Mouse (Mus musculus) macrophage (primary cell): ENCODE data around the gene 4933407L21Rik. TPM values are rescaled to one million over a fixed set of nuclear protein-coding genes. Genes with fewer than 3 reads are reported as not detected.

Source experiments
- H3K27ac ChIP-seq: fragments of 350-480 bp; formaldehyde crosslinking; 2 replicates; pipeline ENCODE4 v1.9.0; 2021
- H3K36me3 ChIP-seq: fragments of 350-480 bp; formaldehyde crosslinking; 2 replicates; pipeline ENCODE4 v1.9.0; 2021; ENCODE audit errors: inconsistent target
- H3K4me3 ChIP-seq: fragments of 350-480 bp; formaldehyde crosslinking; 2 replicates; pipeline ENCODE4 v1.9.0; 2021; ENCODE audit errors: inconsistent target
- H3K79me2 ChIP-seq: fragments of 350-480 bp; formaldehyde crosslinking; 2 replicates; pipeline ENCODE4 v1.9.0; 2021; ENCODE audit errors: inconsistent target
- WGBS: methylation state at CpG from one replicate; pipeline ENCODE4 v1.1.7; 2026; ENCODE audit warnings: inconsistent platforms; ENCODE audit not compliant: missing documents; 5-methylcytosine and 5-hydroxymethylcytosine counted together
- polyA plus RNA-seq: library from polyadenylated mRNA; stranded (reverse); fragments of 250-400 nt; gene quantifications from 3 replicates; pipeline ENCODE4 v1.2.4, GENCODE M21; 2018; ENCODE audit warnings: inconsistent platforms

The 4933407L21Rik gene
- polyA plus RNA-seq, 1 experiment from 2014 or later, result not detected

GRCm38 (mm10) chr1:85931170-85931569 is 2.9 kb downstream of the 4933407L21Rik start:
- Histone ChIP-seq H3K36me3 (no peaks in the 10 kb centered on the region), H3K79me2 (no peaks in the 10 kb centered on the region), H3K27ac (no peak overlapping the region), H3K4me3 (no peak overlapping the region)
- 81% methylated on average over 5 of the region's 5 CpGs for WGBS

GRCm38 (mm10) chr1:85933226-85933625 is 4.9 kb downstream of the 4933407L21Rik start:
- no peaks in the 10 kb centered on the region for H3K79me2 ChIP-seq
- no peak overlapping the region for H3K4me3 ChIP-seq
- H3K36me3 ChIP-seq, result no peaks in the 10 kb centered on the region
- H3K27ac ChIP-seq, result no peak overlapping the region
- WGBS, result 33% methylated on average over 7 of the region's 7 CpGs

GRCm38 (mm10) chr1:85933631-85934465 is 5.6 kb downstream of the 4933407L21Rik start:
- Histone ChIP-seq H3K4me3 (no peak overlapping the region), H3K79me2 (no peaks in the 10 kb centered on the region), H3K36me3 (no peaks in the 10 kb centered on the region), H3K27ac (no peak overlapping the region)
- 16% methylated on average over 11 of the region's 11 CpGs for WGBS

- no peak overlapping the region for H3K27ac ChIP-seq
- no peak overlapping the region for H3K4me3 ChIP-seq
- no peaks in the 10 kb centered on the region for H3K36me3 ChIP-seq
- no peaks in the 10 kb centered on the region for H3K79me2 ChIP-seq
- WGBS, result 27% methylated on average over 7 of the region's 7 CpGs
These were observed 6.3 kb downstream of the 4933407L21Rik start for GRCm38 (mm10) chr1:85934560-85934959.

GRCm38 (mm10) chr1:85935148-85935852 is 7.0 kb downstream of the 4933407L21Rik start:
- no peaks in the 10 kb centered on the region for H3K79me2 ChIP-seq
- H3K27ac ChIP-seq, result no peak overlapping the region
- H3K4me3 ChIP-seq, result no peak overlapping the region
- 44% methylated on average over 8 of the region's 8 CpGs for WGBS
- no peaks in the 10 kb centered on the region for H3K36me3 ChIP-seq

- H3K79me2 ChIP-seq, result no peaks in the 10 kb centered on the region
- H3K4me3 ChIP-seq, result no peak overlapping the region
- no peaks in the 10 kb centered on the region for H3K36me3 ChIP-seq
- 86% methylated on average over 6 of the region's 6 CpGs for WGBS
- no peak overlapping the region for H3K27ac ChIP-seq
These were observed 8.0 kb downstream of the 4933407L21Rik start for GRCm38 (mm10) chr1:85936265-85936664.

GRCm38 (mm10) chr1:85937323-85937722 is 9.0 kb downstream of the 4933407L21Rik start:
- Histone ChIP-seq H3K36me3 (no peaks in the 10 kb centered on the region), H3K79me2 (no peaks in the 10 kb centered on the region), H3K27ac (no peak overlapping the region), H3K4me3 (no peak overlapping the region)
- WGBS, result 84% methylated on average over 1 of the region's 1 CpGs

GRCm38 (mm10) chr1:85942318-85942717 is 14.0 kb downstream of the 4933407L21Rik start:
- Histone ChIP-seq H3K4me3 (no peak overlapping the region), H3K36me3 (no peaks in the 10 kb centered on the region), H3K79me2 (no peaks in the 10 kb centered on the region), H3K27ac (no peak overlapping the region)
- WGBS, result 94% methylated on average over 8 of the region's 8 CpGs

GRCm38 (mm10) chr1:85949085-85949684 is 20.9 kb downstream of the 4933407L21Rik start:
- H3K4me3 ChIP-seq, result no peak overlapping the region
- no peaks in the 10 kb centered on the region for H3K79me2 ChIP-seq
- no peaks in the 10 kb centered on the region for H3K36me3 ChIP-seq
- H3K27ac ChIP-seq, result no peak overlapping the region
- WGBS, result 100% methylated on average over 1 of the region's 2 CpGs

GRCm38 (mm10) chr1:85955150-85955549 is 26.9 kb downstream of the 4933407L21Rik start:
- Histone ChIP-seq H3K79me2 (no peaks in the 10 kb centered on the region), H3K36me3 (no peaks in the 10 kb centered on the region), H3K27ac (no peak overlapping the region), H3K4me3 (no peak overlapping the region)
- WGBS, result 61% methylated on average over 1 of the region's 3 CpGs

GRCm38 (mm10) chr1:85957290-85957689 is 29.0 kb downstream of the 4933407L21Rik start:
- no peaks in the 10 kb centered on the region for H3K79me2 ChIP-seq
- H3K36me3 ChIP-seq, result no peaks in the 10 kb centered on the region
- H3K27ac ChIP-seq, result no peak overlapping the region
- H3K4me3 ChIP-seq, result no peak overlapping the region
- 6% methylated on average over 5 of the region's 5 CpGs for WGBS

GRCm38 (mm10) chr1:85957942-85958619 is 29.8 kb downstream of the 4933407L21Rik start:
- no peak overlapping the region for H3K4me3 ChIP-seq
- H3K79me2 ChIP-seq, result no peaks in the 10 kb centered on the region
- no peaks in the 10 kb centered on the region for H3K36me3 ChIP-seq
- H3K27ac ChIP-seq, result no peak overlapping the region
- WGBS, result 84% methylated on average over 9 of the region's 9 CpGs

- no peaks in the 10 kb centered on the region for H3K36me3 ChIP-seq
- no peak overlapping the region for H3K4me3 ChIP-seq
- no peak overlapping the region for H3K27ac ChIP-seq
- WGBS, result 79% methylated on average over 6 of the region's 6 CpGs
- H3K79me2 ChIP-seq, result no peaks in the 10 kb centered on the region
These were observed 31.0 kb downstream of the 4933407L21Rik start for GRCm38 (mm10) chr1:85959129-85959888.

GRCm38 (mm10) chr1:85959889-85960276 is 31.6 kb downstream of the 4933407L21Rik start:
- H3K4me3 ChIP-seq, result no peak overlapping the region
- WGBS, result 72% methylated on average over 2 of the region's 2 CpGs
- H3K27ac ChIP-seq, result no peak overlapping the region
- H3K36me3 ChIP-seq, result no peaks in the 10 kb centered on the region
- H3K79me2 ChIP-seq, result no peaks in the 10 kb centered on the region
